Mouse (Mus musculus) CD4-positive helper T cell, adult 2 months (primary cell): ENCODE measurements around the gene Gpr153.

ENCODE experiments used
- DNase-seq: peaks from one replicate; pipeline ENCODE4 v3.0.0-alpha.2; 2012; ENCODE audit warnings: low read depth, missing footprints, low spot score

Gene Gpr153

DNA sequence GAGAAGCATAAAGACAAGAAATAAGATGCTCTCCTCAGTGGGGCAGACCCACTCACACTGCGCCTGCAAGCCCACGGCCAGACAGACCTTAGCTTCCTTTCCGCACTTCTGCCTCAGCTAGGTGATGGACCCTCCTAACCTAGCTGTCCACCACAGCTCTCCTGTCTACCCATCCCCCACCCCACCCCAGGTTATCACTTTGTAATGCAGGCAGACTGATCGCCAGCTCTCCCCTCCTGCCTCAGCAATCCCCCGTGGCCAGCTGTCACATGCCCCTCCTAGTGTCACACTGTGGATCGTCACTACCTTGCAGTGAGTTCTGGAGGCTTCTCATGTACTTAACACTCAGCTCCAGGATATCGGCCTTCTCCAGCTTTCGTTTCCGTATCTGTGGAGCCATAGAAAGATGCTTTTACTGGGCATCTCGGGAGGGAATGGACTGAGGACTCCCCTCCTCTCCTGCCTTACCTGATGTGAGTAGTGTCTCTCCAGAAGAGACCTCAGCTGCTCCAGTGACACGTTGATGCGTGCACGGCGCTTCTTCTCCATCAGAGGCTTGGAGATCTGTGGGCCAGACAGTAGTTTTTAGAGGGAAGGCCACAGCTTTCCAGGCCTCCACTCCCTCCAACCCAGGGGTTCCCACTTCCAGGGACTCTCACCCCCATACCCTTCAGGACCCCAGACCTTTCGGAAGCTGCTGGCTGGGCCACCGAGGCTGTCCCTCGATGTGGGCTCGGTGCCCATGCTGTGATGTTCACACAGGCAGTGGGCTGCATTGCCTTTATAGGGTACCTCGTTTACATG, 13.5 kb downstream of the Gpr153 start:
- DNase-seq, result no peak

DNA sequence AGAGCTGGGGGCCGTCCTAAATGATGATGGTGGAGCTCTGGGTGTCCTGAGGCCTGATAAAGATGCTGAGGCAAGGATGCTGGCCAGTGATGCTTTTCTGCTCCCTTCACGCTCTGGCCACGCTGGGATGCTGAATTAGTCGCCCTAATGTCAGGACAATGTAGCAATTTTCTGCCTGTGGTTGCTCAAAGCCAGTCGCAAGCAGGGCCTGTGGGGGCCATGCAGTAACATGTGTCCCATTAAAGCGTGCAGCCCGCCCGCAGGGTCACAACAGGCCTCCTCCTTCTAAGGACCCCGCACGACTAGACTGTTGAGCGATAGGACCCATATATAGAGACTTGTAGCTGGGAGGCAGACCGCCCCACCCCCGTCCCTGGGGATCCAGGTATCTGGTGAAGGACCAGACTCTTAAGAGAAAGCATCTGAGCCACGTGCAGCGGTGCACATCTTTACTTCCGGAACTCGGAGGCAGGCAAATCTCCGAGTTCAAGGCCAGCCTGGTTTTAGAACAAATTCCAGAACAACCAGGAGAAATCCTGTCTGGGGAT, 14.4 kb downstream of the Gpr153 start:
- DNase-seq, result no peak

DNA sequence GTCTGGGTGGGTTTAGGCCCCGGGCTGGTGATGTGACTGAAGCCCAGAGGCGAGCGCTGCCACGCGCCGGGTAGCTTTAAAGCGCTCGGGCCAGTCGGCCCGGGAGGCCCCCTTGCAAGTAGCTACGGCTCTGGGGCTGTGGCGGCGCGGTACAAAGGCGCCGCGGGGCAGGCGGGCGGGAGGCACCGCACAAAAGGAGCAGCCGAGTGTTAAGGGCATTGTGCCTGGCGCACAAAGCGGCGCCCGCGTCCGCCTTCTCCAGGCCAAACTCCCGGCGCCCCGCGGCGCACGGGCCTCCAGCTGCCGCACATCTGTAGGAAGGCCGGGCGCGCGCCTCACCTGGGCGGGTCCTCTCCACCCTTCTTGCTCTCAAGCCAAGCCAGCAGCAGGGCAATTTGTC, 16.4 kb downstream of the Gpr153 start:
- DNase-seq, result no peak

DNA sequence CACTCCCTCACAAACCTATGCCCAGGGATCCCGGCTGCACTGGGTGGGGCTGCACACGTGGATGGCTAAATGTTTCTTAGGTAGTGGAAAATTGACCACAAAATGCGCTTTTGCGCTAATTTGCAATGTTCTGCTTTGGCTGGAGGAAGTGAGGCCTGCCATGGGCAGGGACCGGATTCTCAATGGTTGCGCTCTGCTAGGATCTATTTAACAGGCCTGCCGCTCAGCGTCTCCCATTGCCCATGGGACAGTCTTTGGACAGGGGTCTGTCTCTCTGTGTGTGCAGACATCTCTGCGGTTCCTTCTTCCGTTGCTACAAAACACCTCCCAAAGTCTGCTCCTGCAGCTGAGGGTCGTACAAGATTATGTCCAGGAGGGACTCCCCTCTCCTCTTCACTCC, 17.0 kb downstream of the Gpr153 start:
- DNase-seq, result no peak

DNA sequence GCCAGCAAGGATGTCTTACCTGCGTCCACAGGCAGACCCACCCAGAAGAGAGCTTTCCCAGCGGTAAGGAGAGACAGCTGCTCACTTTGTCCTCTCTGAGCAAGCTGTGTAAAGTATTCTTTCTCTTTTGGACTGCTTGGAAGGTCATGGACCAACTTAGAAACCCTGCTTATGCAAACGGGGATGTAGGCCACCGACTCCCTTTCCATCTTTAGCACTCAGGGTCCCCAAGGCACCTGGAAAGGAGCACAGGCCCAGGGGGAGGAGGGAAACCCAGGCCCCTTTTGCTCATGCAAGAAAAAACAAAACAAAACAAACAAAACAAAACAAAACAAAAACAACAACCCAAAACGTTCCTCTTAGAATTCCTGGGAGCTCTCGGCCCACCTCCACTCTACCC, 17.5 kb downstream of the Gpr153 start, which contains the start of gene Hes3:
TSS of gene Hes3 (minus strand) at position 101 of the 400 bp plus-strand sequence.
- DNase-seq, result no peak

DNA sequence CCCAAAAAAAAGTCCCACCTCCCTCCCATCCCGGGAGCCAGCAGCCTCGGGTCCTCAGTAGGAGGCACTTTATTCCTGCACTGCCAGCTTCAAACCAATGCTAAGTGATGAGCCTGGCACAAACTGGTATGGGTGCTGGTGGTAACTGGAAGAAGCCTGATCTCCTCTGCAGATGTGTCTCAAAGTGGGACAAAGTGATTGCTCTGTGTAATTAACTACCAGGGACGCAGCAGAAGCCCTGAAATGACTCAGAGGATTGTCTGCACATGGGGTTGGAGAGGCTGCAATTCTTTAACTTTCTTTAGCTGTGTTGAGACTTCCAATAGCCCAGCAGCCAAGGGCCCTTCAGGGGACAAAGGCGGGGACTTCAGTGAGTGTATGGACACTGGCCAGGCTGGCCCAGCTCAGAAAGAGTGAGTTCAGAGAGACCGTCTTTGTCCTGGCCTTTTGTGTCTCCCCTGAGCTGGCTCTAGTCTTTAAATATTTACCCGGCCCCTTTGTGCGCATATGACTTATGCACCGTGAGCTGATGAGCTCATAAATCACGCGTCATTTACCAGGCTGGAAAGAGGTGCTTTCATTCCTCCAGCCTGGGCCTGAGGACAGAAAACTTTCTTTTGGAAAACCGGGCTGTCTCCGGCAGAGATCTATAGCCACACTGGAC, 18.2 kb downstream of the Gpr153 start:
- DNase-seq, result no peak

DNA sequence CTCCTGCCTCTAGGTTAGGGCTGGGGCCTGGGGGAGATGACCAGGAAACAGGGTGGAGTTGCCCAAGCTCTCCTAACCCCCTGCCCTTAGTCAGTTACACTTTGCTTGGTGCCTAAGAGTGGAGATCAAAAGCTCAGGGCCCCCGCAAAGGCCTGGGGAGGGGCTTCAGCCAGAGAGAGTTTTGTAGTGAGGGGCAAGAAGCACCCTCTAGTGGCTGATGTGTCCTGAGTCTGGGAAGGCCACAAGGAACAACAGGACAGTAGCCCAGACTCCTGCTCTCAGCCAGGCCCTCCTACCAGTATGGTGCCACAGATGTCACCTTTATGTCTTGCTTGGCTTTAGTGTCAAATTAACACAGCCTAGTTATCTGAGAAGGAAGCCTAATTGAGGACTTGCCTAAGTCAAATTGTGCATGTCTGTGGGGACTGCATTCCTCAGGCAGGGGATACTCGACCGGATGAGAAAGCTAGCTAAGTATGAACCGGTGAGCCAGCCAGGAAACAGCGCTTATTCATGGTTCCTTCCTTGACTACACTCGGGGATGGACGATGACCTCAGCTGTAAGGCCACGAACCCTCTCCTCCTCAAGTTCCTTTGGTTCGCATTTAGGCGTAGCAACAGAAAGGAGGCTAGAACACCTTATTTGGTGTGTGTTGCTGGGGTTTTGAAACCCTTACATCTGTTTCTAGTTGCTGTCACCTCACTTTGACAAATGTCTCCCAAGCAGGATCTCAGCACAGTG, 20.3 kb downstream of the Gpr153 start:
- DNase-seq, result no peak

DNA sequence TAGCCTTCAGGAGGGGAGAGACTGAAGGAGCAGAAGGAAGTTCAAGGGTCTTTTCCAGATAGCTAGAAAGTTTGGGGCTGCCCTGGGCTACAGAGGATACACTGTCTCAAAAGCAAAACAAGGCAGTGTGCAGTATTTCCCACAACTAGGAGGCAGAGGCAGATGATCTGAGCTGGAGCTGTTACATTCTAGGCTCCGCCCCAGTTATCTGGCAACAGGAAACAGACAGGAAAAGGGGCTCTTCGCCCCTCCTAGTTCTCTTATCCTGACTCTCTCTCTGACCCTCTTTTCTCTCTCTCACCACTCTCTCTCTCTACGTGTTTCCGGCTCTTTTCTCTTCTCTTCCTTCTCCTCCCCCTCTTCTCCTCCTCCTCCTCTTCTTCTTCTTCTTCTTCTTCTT, 21.9 kb downstream of the Gpr153 start:
- DNase-seq, result peak; percentile 39

DNA sequence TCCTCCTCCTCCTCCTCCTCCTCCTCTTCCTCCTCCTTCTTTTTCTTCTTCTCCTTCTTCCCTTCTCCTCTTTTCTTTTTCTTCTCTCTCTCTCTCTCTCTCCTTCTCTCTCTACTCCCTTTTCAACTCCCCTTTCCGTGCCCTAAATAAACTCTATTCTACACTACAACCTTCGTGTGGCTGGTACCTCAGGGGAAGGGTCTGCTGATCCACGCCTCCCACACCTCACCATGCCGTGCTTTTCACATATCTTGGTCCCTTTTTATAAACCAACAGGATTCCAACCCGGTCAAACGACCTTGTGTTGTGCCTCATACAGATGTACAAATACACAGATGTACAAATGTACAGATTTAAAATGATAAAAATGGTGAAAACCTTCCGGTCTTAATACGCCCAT, 22.3 kb downstream of the Gpr153 start:
- DNase-seq, result no peak

DNA sequence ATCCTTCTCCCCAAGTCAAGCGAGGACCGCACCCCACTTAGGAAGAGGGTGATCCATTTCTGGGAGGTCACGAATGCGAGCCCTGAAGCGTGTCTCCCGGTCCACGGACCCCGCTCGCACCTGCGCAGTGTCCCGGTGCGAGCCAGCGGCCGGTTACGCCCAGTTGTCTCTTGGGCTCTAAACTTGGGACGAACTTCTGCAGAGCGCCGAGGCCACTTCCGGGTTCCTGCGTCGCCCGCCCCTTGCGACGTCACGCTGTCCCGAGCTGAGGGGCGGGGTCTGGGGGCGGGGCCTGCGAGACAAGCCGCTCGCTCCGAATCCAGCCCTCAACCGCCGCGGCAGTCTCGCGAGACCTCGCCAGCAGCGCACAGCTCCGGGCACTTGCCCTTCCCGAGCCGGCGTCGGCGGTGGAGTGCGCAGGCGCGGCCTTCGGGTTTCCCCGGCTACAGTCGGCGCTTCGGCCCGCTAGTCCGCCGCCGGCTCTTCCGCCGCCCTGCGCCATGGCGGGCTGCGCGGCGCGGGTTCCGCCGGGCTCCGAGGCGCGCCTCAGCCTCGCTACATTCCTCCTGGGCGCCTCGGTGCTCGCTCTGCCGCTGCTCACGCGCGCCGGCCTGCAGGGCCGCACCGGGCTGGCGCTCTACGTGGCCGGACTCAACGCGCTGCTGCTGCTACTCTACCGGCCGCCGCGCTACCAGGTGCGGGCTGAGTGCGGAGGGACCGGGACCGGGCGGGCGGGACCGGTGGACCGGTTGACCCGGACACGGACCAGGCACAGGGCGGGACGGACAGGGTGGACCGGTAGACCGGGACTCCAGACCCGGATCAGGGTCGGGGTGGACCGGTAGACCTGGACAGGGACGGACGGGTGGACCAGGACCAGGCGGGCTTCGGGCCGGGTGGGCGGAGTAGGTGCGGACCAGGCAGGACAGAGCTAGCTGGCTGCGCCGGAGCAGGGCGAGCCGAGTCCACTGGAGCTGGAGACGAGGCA, 23.1 kb downstream of the Gpr153 start, which contains the start of gene Icmt:
TSS of gene Icmt (plus strand) at position 354 of the 988 bp plus-strand sequence.
- DNase-seq, result peak; percentile 99

DNA sequence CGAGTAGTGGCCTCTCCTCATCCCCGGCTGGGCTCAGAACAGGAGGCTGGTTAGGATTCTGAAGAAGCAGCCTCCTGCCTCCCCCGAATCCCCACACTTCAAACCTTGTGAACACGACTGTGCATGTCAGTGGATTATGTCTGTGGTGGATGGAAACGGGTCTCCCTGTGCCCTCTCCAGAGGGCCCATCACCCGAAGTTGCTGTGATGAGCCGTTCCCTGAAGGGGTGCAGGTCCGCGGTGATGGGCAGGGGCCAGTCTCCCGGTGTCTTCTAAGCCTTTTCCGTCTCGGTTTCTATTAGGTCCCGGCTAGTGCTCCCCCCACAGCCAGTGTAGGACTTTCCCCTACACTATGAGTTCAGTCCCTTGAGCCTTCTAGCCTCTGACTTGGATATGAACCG, 24.8 kb downstream of the Gpr153 start:
- DNase-seq, result no peak

DNA sequence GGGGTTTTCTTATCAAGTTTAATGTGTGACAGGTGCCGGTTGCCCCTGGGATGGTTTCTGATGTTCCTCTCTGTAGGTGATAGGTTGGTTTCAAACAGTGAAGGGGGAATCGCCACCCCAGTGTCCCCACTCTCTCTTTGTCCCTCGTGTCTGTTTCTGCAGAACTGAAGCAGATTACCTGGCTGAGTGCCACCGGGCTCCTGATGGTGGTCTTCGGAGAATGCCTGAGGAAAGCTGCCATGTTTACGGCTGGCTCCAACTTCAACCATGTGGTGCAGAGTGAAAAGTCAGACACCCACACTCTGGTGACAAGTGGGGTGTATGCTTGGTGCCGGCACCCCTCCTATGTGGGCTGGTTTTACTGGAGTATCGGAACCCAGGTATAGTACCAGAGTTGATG, 26.3 kb downstream of the Gpr153 start:
- no peak for DNase-seq

DNA sequence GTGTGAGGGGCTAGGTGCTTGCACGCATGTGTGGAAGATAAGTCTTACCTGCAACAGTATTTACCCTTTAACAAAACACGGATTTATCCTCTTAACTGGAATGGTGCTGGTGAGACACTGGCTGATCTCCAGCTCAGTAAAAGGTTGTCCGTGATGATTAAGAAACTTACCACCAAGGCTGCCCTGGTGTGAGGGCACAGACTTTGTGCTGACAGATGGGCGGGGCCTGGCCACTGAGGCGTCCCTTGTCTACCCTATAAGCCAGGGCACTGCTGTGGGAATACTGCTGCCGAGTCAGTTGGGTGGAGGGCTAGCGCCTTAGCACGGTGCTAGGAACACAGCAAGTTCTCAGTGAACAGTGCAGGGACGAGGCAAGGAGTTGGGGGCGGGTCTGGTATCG, 28.0 kb downstream of the Gpr153 start:
- DNase-seq, result no peak

DNA sequence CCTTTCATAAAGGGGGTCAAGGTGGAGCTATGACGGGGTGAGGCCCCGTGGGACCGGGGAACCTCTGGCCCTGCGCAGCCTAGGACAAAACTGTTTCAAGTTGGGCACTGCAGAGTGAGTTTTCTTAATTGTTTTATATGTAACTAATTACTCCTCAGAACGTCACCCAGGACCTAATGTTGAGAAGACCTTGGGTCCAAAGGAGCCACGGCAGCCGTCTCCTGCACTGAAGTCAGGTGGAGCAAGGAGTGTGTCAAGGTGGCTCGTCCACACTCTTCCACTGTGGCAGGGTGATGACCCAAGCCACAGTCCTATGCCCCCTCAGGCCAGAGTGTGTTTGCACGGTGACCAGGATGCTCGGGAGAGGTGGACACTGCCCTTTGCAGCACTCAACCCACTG, 29.1 kb downstream of the Gpr153 start:
- no peak for DNase-seq

DNA sequence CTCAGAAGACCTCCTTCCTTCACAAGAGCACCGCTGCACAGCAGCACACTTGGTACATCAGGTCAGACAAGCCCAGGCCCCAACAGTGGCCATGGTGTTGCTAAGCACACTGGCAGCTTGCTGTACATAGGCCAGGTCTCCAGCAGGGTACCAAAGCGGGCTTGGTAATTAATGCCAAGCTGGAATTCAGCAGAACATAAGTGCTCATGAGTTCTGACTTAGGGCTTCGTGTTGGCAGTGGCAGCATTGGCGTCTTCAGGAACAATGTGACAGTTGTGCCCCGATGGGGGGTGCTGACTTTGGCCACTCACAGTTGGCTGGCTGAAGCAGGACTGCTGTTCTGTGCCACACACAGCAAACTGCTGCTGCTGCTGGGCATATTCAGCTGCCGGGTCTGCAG, 30.7 kb downstream of the Gpr153 start:
- DNase-seq, result no peak

DNA sequence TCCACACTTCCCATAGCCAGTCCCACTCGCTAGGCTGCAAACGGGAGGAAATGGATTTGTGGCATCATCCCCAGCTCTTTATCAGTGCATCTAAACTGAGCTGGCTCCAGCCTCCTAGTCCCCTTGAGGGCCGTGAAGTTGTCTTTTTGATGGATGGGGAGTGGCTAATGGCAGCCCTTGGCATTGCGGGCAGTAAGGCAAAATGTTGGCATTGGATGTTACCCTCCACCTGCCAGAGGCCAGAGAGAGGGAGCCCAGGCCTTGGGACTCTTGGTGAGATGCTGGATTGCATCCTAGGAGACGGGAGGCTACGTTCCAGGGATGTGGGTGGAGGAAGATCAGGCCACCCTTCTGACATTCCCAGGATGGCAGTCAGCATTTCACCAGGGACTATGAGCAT, 32.0 kb downstream of the Gpr153 start:
- no peak for DNase-seq

DNA sequence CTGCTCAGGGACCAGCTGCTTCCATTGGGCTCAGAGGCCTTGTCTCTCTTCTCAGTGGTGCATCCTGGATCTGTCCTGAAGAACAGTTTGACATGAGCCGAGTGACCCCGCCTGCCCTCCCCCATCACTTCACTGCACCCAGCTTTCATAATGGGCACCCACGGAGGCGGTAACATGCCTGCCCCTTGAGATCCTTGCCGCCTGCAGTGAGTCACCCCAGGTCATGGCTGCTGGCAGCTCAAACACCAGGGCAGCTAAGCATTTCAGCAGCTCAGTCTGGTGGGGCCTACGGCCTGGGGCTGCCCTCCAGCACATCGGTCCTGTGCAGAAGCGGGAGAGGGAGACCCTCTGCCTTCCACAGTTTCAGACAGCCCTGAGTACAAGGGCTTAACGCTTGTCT, 33.5 kb downstream of the Gpr153 start:
- no peak for DNase-seq

DNA sequence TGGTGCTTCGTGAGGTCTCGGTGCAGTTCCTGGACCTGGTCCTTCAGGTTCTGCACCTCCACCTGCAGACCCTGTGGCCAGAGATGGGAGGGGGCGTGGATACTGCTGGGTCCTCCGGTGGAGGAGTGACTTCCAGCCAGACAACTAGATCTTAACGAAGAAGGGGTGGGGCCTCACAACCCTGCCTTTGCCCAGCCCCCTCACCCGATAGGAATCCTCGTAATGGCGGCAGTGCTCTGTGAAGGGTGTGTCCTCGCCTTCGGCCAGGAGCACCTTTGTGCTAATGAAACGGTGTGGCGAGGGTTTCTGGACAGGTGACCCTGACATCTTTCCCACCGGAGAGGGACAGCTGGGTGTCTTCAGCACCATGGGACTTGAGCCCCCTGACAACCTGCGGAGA, 38.2 kb downstream of the Gpr153 start:
- DNase-seq, result no peak

DNA sequence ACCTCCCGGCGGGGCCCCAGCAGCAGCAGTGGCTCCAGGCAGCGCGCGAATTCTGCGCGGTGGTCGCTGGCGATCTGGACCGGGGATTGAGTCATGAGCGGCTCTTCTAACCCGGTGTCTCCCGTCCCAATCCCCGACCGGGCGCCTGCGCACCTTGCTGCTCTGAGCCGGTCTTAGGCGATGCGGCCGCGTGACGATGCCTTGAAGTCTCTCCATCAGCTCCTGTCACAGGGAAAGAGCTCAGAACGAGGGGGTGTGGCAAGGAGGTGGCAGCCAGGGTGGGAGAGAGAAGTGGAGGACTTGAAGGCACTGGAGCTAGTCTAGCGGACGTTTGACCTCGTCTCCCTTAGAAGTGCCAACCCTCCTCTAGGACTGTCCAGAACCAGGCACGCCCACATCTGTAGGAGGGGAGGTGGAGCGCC, 39.2 kb downstream of the Gpr153 start:
- peak; percentile 30 for DNase-seq

DNA sequence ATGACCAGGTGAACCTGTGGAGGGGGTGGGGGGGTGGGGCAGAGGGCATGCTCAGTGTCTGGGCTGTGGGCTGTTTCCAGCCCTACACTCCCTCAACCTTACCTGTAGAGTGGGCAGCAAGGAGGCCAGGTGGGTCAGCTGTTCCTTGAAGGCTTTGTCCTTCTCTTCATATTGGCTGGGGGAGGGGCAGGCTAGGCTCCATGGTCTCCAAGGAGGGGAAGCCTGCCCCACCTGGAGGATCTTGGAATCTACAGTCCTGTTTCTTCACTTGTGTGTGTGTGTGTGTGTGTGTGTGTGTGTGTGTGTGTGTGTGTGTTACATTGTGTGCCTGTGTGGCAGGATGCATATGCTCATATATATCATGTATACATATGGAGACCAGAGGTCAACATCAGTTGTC, 39.9 kb downstream of the Gpr153 start:
- no peak for DNase-seq
